Mouse (Mus musculus): Measurements from ENCODE around the gene Atoh8. TPM values are rescaled to one million over a fixed set of nuclear protein-coding genes. Genes with fewer than 3 reads are reported as not detected.

Atoh8 gene
- polyA plus RNA-seq, 1 experiment from 2014 or later = 24.2 TPM

DNA sequence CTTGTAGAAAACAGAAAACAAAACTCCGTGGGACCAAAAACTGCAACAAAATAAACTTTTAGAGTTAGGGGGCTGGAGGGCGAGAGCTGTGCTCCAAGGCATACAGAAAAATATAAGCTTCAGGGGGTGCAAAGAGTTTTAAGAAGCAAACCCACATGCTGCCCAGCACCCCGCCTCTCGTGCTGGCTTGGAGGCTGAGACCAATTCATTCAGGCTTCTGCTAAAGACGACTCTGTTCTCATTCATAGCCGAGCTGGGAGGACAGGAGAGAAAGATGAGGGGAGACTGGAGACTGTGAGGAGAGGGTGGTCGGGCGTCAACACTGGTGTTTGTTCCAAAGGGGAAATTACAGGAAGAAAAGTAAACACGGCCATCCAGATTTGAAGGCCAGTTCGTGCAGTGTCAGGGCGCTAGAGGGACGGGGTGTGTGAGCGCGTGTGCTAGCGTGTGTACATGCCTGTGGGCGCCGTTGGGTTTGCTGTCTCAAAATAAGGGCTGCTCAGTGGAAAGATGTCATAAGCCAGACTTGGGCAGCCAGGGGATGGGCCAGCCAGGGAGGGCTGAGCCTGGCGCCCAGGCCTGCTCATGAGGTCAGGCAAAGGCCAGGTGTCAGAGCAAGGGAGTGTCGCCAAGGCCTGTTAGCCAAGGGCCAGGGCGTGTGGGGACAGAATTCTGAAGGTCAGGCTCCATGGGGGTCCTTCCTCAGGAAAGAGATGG, 9.3 kb upstream of the Atoh8 start:
- ATAC-seq (ENCODE audit: low FRiP score, low TSS enrichment) = no peak
- no peaks in the 10 kb centered on the region for H3K36me3 ChIP-seq (ENCODE audit: insufficient read depth, low read length)
- peaks cover 37% of the 10 kb centered on the region for H3K4me1 ChIP-seq (ENCODE audit: insufficient read depth, low read length)

GRCm38 (mm10) chr6:72244144-72244549, 8.8 kb upstream of the Atoh8 start:
- Histone ChIP-seq H3K27ac (ENCODE audit: low read length) (peak overlapping the region; percentile 73), H3K36me3 (ENCODE audit: insufficient read depth, low read length) (no peaks in the 10 kb centered on the region), H3K9me3 (ENCODE audit: low read length) (no peaks in the 10 kb centered on the region), H3K4me3 (ENCODE audit: low read length) (no peak overlapping the region), H3K9ac (replicated peaks; ENCODE audit: low read length) (0 out of 2 replicates have a peak overlapping the region, but pooled peaks have one; percentile 9), H3K4me2 (replicated peaks; ENCODE audit: low read depth, low read length) (no peak overlapping the region; the same call in 1 of the 2 replicates), H3K4me1 (ENCODE audit: insufficient read depth, low read length) (peaks cover 37% of the 10 kb centered on the region), H3K27me3 (ENCODE audit: insufficient read depth, low read length) (peaks cover 6% of the 10 kb centered on the region; the same call in 1 of the 2 replicates)
- 12% methylated on average over 9 of the region's 9 CpGs for WGBS
- peak; percentile 64 for ATAC-seq (ENCODE audit: low FRiP score, low TSS enrichment)

More for the DNA sequence above, 9.3 kb upstream of the Atoh8 start:
- H3K4me2 ChIP-seq (replicated peaks; ENCODE audit: low read depth, low read length) = no peak overlapping the region; the same call in 1 of the 2 replicates
- 0 out of 2 replicates have a peak overlapping the region, but pooled peaks have one; percentile 9 for H3K9ac ChIP-seq (replicated peaks; ENCODE audit: low read length)
- no peaks in the 10 kb centered on the region for H3K9me3 ChIP-seq (ENCODE audit: low read length)
- WGBS = 44% methylated on average over 20 of the region's 20 CpGs
- H3K27me3 ChIP-seq (ENCODE audit: insufficient read depth, low read length) = no peaks in the 10 kb centered on the region
- H3K4me3 ChIP-seq (ENCODE audit: low read length) = no peak overlapping the region
- H3K27ac ChIP-seq (ENCODE audit: low read length) = peak overlapping the region; percentile 73

- no peak for ATAC-seq (ENCODE audit: low FRiP score, low TSS enrichment)
- Histone ChIP-seq H3K27me3 (ENCODE audit: insufficient read depth, low read length) (peaks cover 6% of the 10 kb centered on the region; the same call in 1 of the 2 replicates), H3K27ac (ENCODE audit: low read length) (no peak overlapping the region), H3K4me2 (replicated peaks; ENCODE audit: low read depth, low read length) (no peak overlapping the region), H3K36me3 (ENCODE audit: insufficient read depth, low read length) (no peaks in the 10 kb centered on the region), H3K4me3 (ENCODE audit: low read length) (no peak overlapping the region), H3K9me3 (ENCODE audit: low read length) (no peaks in the 10 kb centered on the region), H3K9ac (replicated peaks; ENCODE audit: low read length) (no peak overlapping the region), H3K4me1 (ENCODE audit: insufficient read depth, low read length) (peaks cover 26% of the 10 kb centered on the region)
- 82% methylated on average over 13 of the region's 13 CpGs for WGBS
Measured at GRCm38 (mm10) chr6:72242532-72243320, 7.3 kb upstream of the Atoh8 start.

- Histone ChIP-seq H3K27ac (ENCODE audit: low read length) (no peak overlapping the region), H3K36me3 (ENCODE audit: insufficient read depth, low read length) (no peaks in the 10 kb centered on the region), H3K27me3 (ENCODE audit: insufficient read depth, low read length) (peaks cover 7% of the 10 kb centered on the region; the same call in 1 of the 2 replicates), H3K9me3 (ENCODE audit: low read length) (no peaks in the 10 kb centered on the region), H3K4me2 (replicated peaks; ENCODE audit: low read depth, low read length) (no peak overlapping the region), H3K4me3 (ENCODE audit: low read length) (no peak overlapping the region), H3K9ac (replicated peaks; ENCODE audit: low read length) (no peak overlapping the region), H3K4me1 (ENCODE audit: insufficient read depth, low read length) (peaks cover 27% of the 10 kb centered on the region)
- 30% methylated on average over 8 of the region's 8 CpGs for WGBS
- no peak for ATAC-seq (ENCODE audit: low FRiP score, low TSS enrichment)
Measured at GRCm38 (mm10) chr6:72241843-72242154, 6.4 kb upstream of the Atoh8 start.

- Histone ChIP-seq H3K9ac (replicated peaks; ENCODE audit: low read length) (no peak overlapping the region), H3K4me2 (replicated peaks; ENCODE audit: low read depth, low read length) (no peak overlapping the region), H3K27me3 (ENCODE audit: insufficient read depth, low read length) (peaks cover 11% of the 10 kb centered on the region; the same call in 1 of the 2 replicates), H3K9me3 (ENCODE audit: low read length) (no peaks in the 10 kb centered on the region), H3K36me3 (ENCODE audit: insufficient read depth, low read length) (no peaks in the 10 kb centered on the region), H3K4me1 (ENCODE audit: insufficient read depth, low read length) (peaks cover 31% of the 10 kb centered on the region), H3K4me3 (ENCODE audit: low read length) (no peak overlapping the region), H3K27ac (ENCODE audit: low read length) (no peak overlapping the region)
- WGBS = 25% methylated on average over 8 of the region's 8 CpGs
- no peak for ATAC-seq (ENCODE audit: low FRiP score, low TSS enrichment)
Measured at GRCm38 (mm10) chr6:72241133-72241842, 5.9 kb upstream of the Atoh8 start.

GRCm38 (mm10) chr6:72240042-72240441, 4.7 kb upstream of the Atoh8 start:
- peaks cover 36% of the 10 kb centered on the region for H3K4me1 ChIP-seq (ENCODE audit: insufficient read depth, low read length)
- H3K27ac ChIP-seq (ENCODE audit: low read length) = no peak overlapping the region
- H3K9ac ChIP-seq (replicated peaks; ENCODE audit: low read length) = no peak overlapping the region
- no peak overlapping the region for H3K4me2 ChIP-seq (replicated peaks; ENCODE audit: low read depth, low read length)
- 64% methylated on average over 2 of the region's 2 CpGs for WGBS
- H3K36me3 ChIP-seq (ENCODE audit: insufficient read depth, low read length) = no peaks in the 10 kb centered on the region
- no peaks in the 10 kb centered on the region for H3K9me3 ChIP-seq (ENCODE audit: low read length)
- no peak overlapping the region for H3K4me3 ChIP-seq (ENCODE audit: low read length)
- ATAC-seq (ENCODE audit: low FRiP score, low TSS enrichment) = no peak
- peaks cover 18% of the 10 kb centered on the region for H3K27me3 ChIP-seq (ENCODE audit: insufficient read depth, low read length)

GRCm38 (mm10) chr6:72237035-72237434, 1.7 kb upstream of the Atoh8 start:
- H3K36me3 ChIP-seq (ENCODE audit: insufficient read depth, low read length) = no peaks in the 10 kb centered on the region
- no peak overlapping the region for H3K27ac ChIP-seq (ENCODE audit: low read length)
- no peaks in the 10 kb centered on the region for H3K9me3 ChIP-seq (ENCODE audit: low read length)
- WGBS = under 1% methylated on average over 5 of the region's 5 CpGs
- H3K27me3 ChIP-seq (ENCODE audit: insufficient read depth, low read length) = peaks cover 18% of the 10 kb centered on the region
- H3K9ac ChIP-seq (replicated peaks; ENCODE audit: low read length) = no peak overlapping the region
- no peak overlapping the region for H3K4me2 ChIP-seq (replicated peaks; ENCODE audit: low read depth, low read length)
- H3K4me1 ChIP-seq (ENCODE audit: insufficient read depth, low read length) = peaks cover 33% of the 10 kb centered on the region
- H3K4me3 ChIP-seq (ENCODE audit: low read length) = no peak overlapping the region
- no peak for ATAC-seq (ENCODE audit: low FRiP score, low TSS enrichment)

DNA sequence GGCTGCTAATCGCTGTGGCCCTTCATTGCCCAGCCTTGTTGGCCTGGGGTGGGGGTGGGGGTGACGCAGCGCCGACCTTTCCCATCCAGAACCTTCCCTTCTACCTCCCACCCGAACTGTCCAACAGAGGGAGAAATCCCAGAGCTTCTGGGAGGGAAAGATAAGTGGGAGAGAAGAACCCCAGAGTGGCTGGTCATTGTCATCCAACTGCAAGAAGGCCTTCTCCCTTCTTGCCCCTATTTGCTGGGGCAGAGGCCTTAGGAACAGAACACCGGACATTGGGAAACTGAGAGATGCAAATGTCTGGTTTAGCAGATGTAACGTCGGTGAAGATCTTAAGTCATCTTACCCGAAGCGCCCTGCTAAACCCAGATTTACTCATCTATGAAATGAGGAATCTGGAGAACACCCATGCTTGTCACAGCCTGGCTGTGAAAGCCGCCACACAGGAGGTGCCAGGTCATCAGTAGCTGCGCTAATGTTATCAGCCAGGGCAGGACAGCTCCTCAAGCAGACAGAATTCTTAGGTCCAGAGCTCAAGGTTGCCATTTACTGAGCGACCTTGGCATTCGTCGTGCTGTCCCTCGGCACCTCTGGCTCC, 530 bp upstream of the Atoh8 start:
- Histone ChIP-seq H3K4me1 (ENCODE audit: insufficient read depth, low read length) (peaks cover 37% of the 10 kb centered on the region), H3K36me3 (ENCODE audit: insufficient read depth, low read length) (no peaks in the 10 kb centered on the region), H3K27me3 (ENCODE audit: insufficient read depth, low read length) (peaks cover 18% of the 10 kb centered on the region), H3K27ac (ENCODE audit: low read length) (peak overlapping the region; percentile 88; the same call in 1 of the 2 replicates), H3K9me3 (ENCODE audit: low read length) (no peaks in the 10 kb centered on the region), H3K9ac (replicated peaks; ENCODE audit: low read length) (peak overlapping the region; percentile 73), H3K4me2 (replicated peaks; ENCODE audit: low read depth, low read length) (peak overlapping the region; percentile 98), H3K4me3 (ENCODE audit: low read length) (peak overlapping the region; percentile 64)
- ATAC-seq (ENCODE audit: low FRiP score, low TSS enrichment) = no peak
- 36% methylated on average over 16 of the region's 16 CpGs for WGBS

DNA sequence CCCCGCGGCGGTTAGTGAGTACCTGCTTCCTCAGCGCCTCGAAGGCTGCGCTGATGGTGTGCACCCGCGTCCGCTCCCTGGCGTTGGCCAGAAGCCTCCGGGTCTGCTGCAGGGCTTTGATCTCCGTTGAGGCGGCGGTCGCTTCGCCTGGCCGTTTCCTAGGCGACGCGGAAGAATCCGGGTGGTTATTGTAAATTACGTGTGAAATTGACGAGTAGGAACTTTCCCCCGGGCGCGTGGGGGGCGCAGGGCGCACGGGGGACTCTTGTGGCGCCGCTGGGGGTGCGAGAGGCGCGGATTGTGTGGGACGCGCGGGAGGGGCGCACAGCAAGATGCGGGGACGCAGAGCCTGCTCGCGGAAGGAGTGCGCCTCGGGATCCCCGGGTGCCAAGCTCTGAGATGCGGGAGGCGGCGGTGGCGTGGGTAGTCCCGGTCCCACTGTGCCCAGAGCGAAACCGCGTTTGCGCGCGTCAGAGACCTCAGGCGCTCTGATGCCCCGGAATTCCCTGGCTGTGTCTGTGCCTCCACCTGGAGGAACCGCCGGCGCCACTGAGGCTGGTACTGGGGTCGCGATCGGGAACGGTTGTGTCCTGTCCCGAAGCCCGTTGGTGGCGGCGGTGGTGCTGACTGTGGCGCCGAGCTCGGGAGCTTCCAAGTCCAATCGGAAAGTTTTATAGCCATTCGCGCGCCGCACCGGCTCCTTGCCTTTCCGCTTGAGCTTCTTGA, 842 bp downstream of the Atoh8 start:
- Histone ChIP-seq H3K4me3 (ENCODE audit: low read length) (peak overlapping the region; percentile 64), H3K27ac (ENCODE audit: low read length) (peak overlapping the region; percentile 88), H3K9me3 (ENCODE audit: low read length) (no peaks in the 10 kb centered on the region), H3K9ac (replicated peaks; ENCODE audit: low read length) (peak overlapping the region; percentile 73), H3K4me2 (replicated peaks; ENCODE audit: low read depth, low read length) (peak overlapping the region; percentile 98), H3K4me1 (ENCODE audit: insufficient read depth, low read length) (peaks cover 45% of the 10 kb centered on the region), H3K27me3 (ENCODE audit: insufficient read depth, low read length) (peaks cover 16% of the 10 kb centered on the region), H3K36me3 (ENCODE audit: insufficient read depth, low read length) (no peaks in the 10 kb centered on the region)
- ATAC-seq (ENCODE audit: low FRiP score, low TSS enrichment) = peak; percentile 43; the same call in 1 of the 2 replicates
- under 1% methylated on average over 77 of the region's 79 CpGs for WGBS

All from kidney, embryonic 16.5 days (tissue).